In genomic region chr2:84885084-84886055, GRCm38 (mm10) we compare ENCODE assay signal across 9 mouse cellular contexts. TPM values are rescaled to one million over a fixed set of nuclear protein-coding genes. Genes with fewer than 3 reads are reported as not detected.
DNase-seq lines count a peak whose midpoint lies in the region; ATAC-seq and TF ChIP-seq lines count a peak whose summit lies in the region.
"Had no signal": no experiment of that assay in that cellular context is flagged by ENCODE, and none has a peak within 500 bp of the region (broad histone marks: within the 10 kb centered on the region; RNA-seq: fewer than 3 reads in every experiment).

No protein-coding gene starts in this region.

- peak overlapping the region; percentile 64 for H3K4me3 ChIP-seq in heart, embryonic 10.5 days
- peak overlapping the region; percentile 58; the same call in 1 of the 2 replicates for H3K4me3 ChIP-seq in lung, postnatal 0 days (ENCODE audit: low read depth, low read length)
- H3K4me3 ChIP-seq in limb, embryonic 10.5 days: peak overlapping the region; percentile 63

- H3K27ac ChIP-seq in heart, embryonic 10.5 days: no peak overlapping the region
- H3K27ac ChIP-seq in lung, postnatal 0 days (ENCODE audit: low read length): no peak overlapping the region
- H3K27ac ChIP-seq in limb, embryonic 10.5 days: no peak overlapping the region

- DNase-seq in heart, embryonic 10.5 days (ENCODE audit: low spot score): no peak
- DNase-seq in heart, adult 8-10 months (ENCODE audit: low spot score): no peak
- DNase-seq in lung, postnatal 0 days (ENCODE audit: low spot score): no peak
- DNase-seq in lung, postnatal 10 days: no peak
- peak; percentile 60 for DNase-seq in limb, embryonic 10.5 days (ENCODE audit: low spot score)
- DNase-seq in retina, postnatal 1 day: peak; percentile 33
- DNase-seq in thymus, postnatal 10 days (ENCODE audit: low spot score in 2 of 2): no peak
- DNase-seq: layer of hippocampus, adult 9-11 months had no signal

- peaks cover 94% of the 10 kb centered on the region for H3K27me3 ChIP-seq in heart, embryonic 10.5 days (ENCODE audit: insufficient read depth, poor library complexity, severe bottlenecking)
- H3K27me3 ChIP-seq in lung, postnatal 0 days (replicated peaks; ENCODE audit: insufficient read depth, low read length): peaks cover 33% of the 10 kb centered on the region
- H3K27me3 ChIP-seq in limb, embryonic 10.5 days (ENCODE audit: low read depth, poor library complexity, severe bottlenecking): peaks cover 100% of the 10 kb centered on the region

- ATAC-seq in lung, postnatal 0 days: no peak
- ATAC-seq in cerebellum, adult (ENCODE audit: insufficient number of reproducible peaks, low FRiP score, low TSS enrichment): no peak

- H3K4me2 ChIP-seq in lung, postnatal 0 days (replicated peaks; ENCODE audit: low read depth, low read length): peak overlapping the region; percentile 93

- no peak for TF ChIP-seq EP300 in lung, postnatal 0 days (IDR thresholded peaks at IDR 0.05)

- H3K36me3 ChIP-seq in heart, embryonic 10.5 days: no peaks in the 10 kb centered on the region
- H3K36me3 ChIP-seq in lung, postnatal 0 days (ENCODE audit: insufficient read depth, low read length): no peaks in the 10 kb centered on the region
- no peaks in the 10 kb centered on the region for H3K36me3 ChIP-seq in limb, embryonic 10.5 days

- WGBS in heart, embryonic 10.5 days: 8% methylated on average over 22 of the region's 23 CpGs
- 21% methylated on average over 20 of the region's 23 CpGs for WGBS in lung, postnatal 0 days
- WGBS in limb, embryonic 10.5 days: 13% methylated on average over 21 of the region's 23 CpGs

- no peak overlapping the region for H3K9ac ChIP-seq in lung, postnatal 0 days (replicated peaks; ENCODE audit: low read depth)

- no peak for TF ChIP-seq CTCF in lung, postnatal 0 days (IDR thresholded peaks at IDR 0.05)

- peaks cover 58% of the 10 kb centered on the region for H3K4me1 ChIP-seq in heart, embryonic 10.5 days
- peaks cover 4% of the 10 kb centered on the region; the same call in 1 of the 2 replicates for H3K4me1 ChIP-seq in lung, postnatal 0 days (ENCODE audit: insufficient read depth, low read depth, low read length)
- H3K4me1 ChIP-seq in limb, embryonic 10.5 days: peaks cover 56% of the 10 kb centered on the region

- H3K9me3 ChIP-seq in heart, embryonic 10.5 days: no peaks in the 10 kb centered on the region
- H3K9me3 ChIP-seq in lung, postnatal 0 days (ENCODE audit: low read length): no peaks in the 10 kb centered on the region
- no peaks in the 10 kb centered on the region for H3K9me3 ChIP-seq in limb, embryonic 10.5 days (replicated peaks)

RNA-seq across cellular contexts. Expression of gene Rtn4rl2, which starts 1.1 kb away (rescaled TPM):
- 0.33 and 0.88 TPM in 2 replicates for polyA plus RNA-seq in heart, embryonic 10.5 days (2016; fragmentation: Nextera tagmentation; extraction: Ambion mirVana)
- 1 to 10 TPM; 1.6 to 3.9 (median 2.3) TPM for total RNA-seq in heart, adult 8-10 months (2022)
- polyA plus RNA-seq in lung, postnatal 0 days (2015; fragmentation: Nextera tagmentation; extraction: Ambion mirVana): 0.62 and 1.1 TPM in 2 replicates
- 0.74 and 1.0 TPM in 2 replicates for polyA plus RNA-seq in limb, embryonic 10.5 days (2016; fragmentation: Nextera tagmentation; extraction: Ambion mirVana)

RNA-seq across cellular contexts. Expression of gene Slc43a1, which starts 46.7 kb away (rescaled TPM):
- 38.9 and 41.0 TPM in 2 replicates for polyA plus RNA-seq in heart, embryonic 10.5 days (2016; fragmentation: Nextera tagmentation; extraction: Ambion mirVana)
- total RNA-seq in heart, adult 8-10 months (2022): 1 to 10 TPM; 1.6 to 2.8 (median 2.2) TPM
- polyA plus RNA-seq in lung, postnatal 0 days (2015; fragmentation: Nextera tagmentation; extraction: Ambion mirVana): 4.9 and 6.6 TPM in 2 replicates
- 36.6 and 42.6 TPM in 2 replicates for polyA plus RNA-seq in limb, embryonic 10.5 days (2016; fragmentation: Nextera tagmentation; extraction: Ambion mirVana)

RNA-seq across cellular contexts. Expression of gene Slc43a3, which starts 51.0 kb away (rescaled TPM):
- 48.4 and 50.9 TPM in 2 replicates for polyA plus RNA-seq in heart, embryonic 10.5 days (2016; fragmentation: Nextera tagmentation; extraction: Ambion mirVana)
- total RNA-seq in heart, adult 8-10 months (2022): 10 to 100 TPM; 60.6 to 71.4 (median 66.2) TPM
- 121 and 122 TPM in 2 replicates for polyA plus RNA-seq in lung, postnatal 0 days (2015; fragmentation: Nextera tagmentation; extraction: Ambion mirVana)
- 30.4 and 32.8 TPM in 2 replicates for polyA plus RNA-seq in limb, embryonic 10.5 days (2016; fragmentation: Nextera tagmentation; extraction: Ambion mirVana)

RNA-seq across cellular contexts. Expression of gene Timm10, which starts 58.6 kb away (rescaled TPM):
- polyA plus RNA-seq in heart, embryonic 10.5 days (2016; fragmentation: Nextera tagmentation; extraction: Ambion mirVana): 82.9 and 92.9 TPM in 2 replicates
- 100 to 1,000 TPM; 119 to 134 (median 122) TPM for total RNA-seq in heart, adult 8-10 months (2022)
- polyA plus RNA-seq in lung, postnatal 0 days (2015; fragmentation: Nextera tagmentation; extraction: Ambion mirVana): 24.2 and 28.5 TPM in 2 replicates
- 64.5 and 71.0 TPM in 2 replicates for polyA plus RNA-seq in limb, embryonic 10.5 days (2016; fragmentation: Nextera tagmentation; extraction: Ambion mirVana)

Comparison
In these comparisons a context has a peak if more than half of its experiments do, and no peak if none do; other contexts are left out.
1. DNase-seq: peak in limb, embryonic 10.5 days (single experiment) and retina, postnatal 1 day (single experiment); none in heart, embryonic 10.5 days (single experiment), heart, adult 8-10 months (single experiment), lung, postnatal 0 days (single experiment), lung, postnatal 10 days (single experiment) and thymus, postnatal 10 days (0 of 2).
2. Peak in every context shown above with its lines, with median percentiles within 50 percentile points of each other: H3K4me3 ChIP-seq.